ENCODE assay signal across 12 mouse cellular contexts in the genomic region with DNA sequence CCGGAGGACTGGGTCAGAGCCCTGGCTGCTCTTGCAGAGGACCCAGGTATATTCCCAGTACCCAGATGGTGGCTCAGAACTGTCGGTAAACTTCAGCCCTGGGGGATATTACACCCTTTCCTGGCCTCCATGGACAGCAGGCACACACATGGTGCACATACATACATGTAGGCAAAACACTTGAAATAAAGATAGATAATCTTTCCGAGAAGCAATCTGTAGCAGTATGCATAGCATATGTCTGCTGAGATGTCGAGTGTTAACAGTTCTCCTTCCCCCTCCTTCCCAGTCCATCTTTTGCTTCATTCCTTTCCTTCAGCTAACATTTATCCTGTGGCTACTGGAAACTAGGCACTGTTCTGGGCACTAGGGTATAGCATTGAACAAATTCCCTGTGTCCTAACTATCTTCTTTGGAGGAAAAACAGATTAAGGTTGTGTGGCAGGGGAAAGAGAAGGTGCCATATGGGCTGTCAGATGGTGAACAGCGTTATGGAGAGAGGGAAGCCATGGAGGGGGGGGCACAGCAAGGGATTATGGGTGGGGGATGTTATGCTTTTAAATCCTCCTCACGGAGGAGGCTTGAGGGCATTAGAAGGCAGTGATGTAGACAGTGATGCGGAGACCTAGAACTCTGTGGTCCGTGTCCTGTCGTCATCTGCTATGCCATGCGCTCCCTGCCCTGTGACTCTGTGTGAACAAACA. TPM values are rescaled to one million over a fixed set of nuclear protein-coding genes. Genes with fewer than 3 reads are reported as not detected.
DNase-seq lines count a peak whose midpoint lies in the region; ATAC-seq and TF ChIP-seq lines count a peak whose summit lies in the region.
"Had no signal": no experiment of that assay in that cellular context is flagged by ENCODE, and none has a peak within 500 bp of the region (broad histone marks: within the 10 kb centered on the region; RNA-seq: fewer than 3 reads in every experiment).

No protein-coding gene starts in this region.

- H3K27me3 ChIP-seq in embryonic facial prominence, embryonic 14.5 days (replicated peaks; ENCODE audit: control insufficient read depth, insufficient read depth, low read length) = no peaks in the 10 kb centered on the region
- H3K27me3 ChIP-seq in embryonic facial prominence, embryonic 10.5 days (replicated peaks; ENCODE audit: low read depth, poor library complexity, severe bottlenecking) = no peaks in the 10 kb centered on the region
- H3K27me3 ChIP-seq in forebrain, postnatal 0 days (ENCODE audit: insufficient read depth, low read length) = no peaks in the 10 kb centered on the region
- H3K27me3 ChIP-seq in midbrain, embryonic 14.5 days (ENCODE audit: control insufficient read depth, insufficient read depth, low read length) = no peaks in the 10 kb centered on the region
- no peaks in the 10 kb centered on the region for H3K27me3 ChIP-seq in liver, embryonic 11.5 days (replicated peaks; ENCODE audit: control insufficient read depth, insufficient read depth, low read length)

- no peak overlapping the region for H3K9ac ChIP-seq in embryonic facial prominence, embryonic 14.5 days (ENCODE audit: low read depth, low read length)
- no peak overlapping the region for H3K9ac ChIP-seq in forebrain, postnatal 0 days
- H3K9ac ChIP-seq in midbrain, embryonic 14.5 days (replicated peaks; ENCODE audit: low read length) = no peak overlapping the region
- H3K9ac ChIP-seq in liver, embryonic 11.5 days (ENCODE audit: low read depth, low read length) = no peak overlapping the region

- H3K27ac ChIP-seq in embryonic facial prominence, embryonic 14.5 days (replicated peaks; ENCODE audit: low read depth, low read length) = no peak overlapping the region
- H3K27ac ChIP-seq in embryonic facial prominence, embryonic 10.5 days (replicated peaks) = no peak overlapping the region
- peak overlapping the region; percentile 35 for H3K27ac ChIP-seq in forebrain, postnatal 0 days (ENCODE audit: low read depth, low read length)
- H3K27ac ChIP-seq in midbrain, embryonic 14.5 days (replicated peaks; ENCODE audit: low read depth, low read length) = peak overlapping the region; percentile 10
- H3K27ac ChIP-seq in liver, embryonic 11.5 days (ENCODE audit: low read depth, low read length) = no peak overlapping the region

- 66% methylated on average over 10 of the region's 10 CpGs for WGBS in embryonic facial prominence, embryonic 14.5 days
- 80% methylated on average over 10 of the region's 10 CpGs for WGBS in embryonic facial prominence, embryonic 10.5 days
- 61% methylated on average over 10 of the region's 10 CpGs for WGBS in forebrain, postnatal 0 days
- WGBS in midbrain, embryonic 14.5 days = 45% methylated on average over 10 of the region's 10 CpGs
- 83% methylated on average over 10 of the region's 10 CpGs for WGBS in liver, embryonic 11.5 days

- ATAC-seq in embryonic facial prominence, embryonic 14.5 days (ENCODE audit: low read depth) = peak; percentile 68
- ATAC-seq in cerebellum, adult (ENCODE audit: insufficient number of reproducible peaks, low FRiP score, low TSS enrichment) = peak; percentile 81
- peak; percentile 90 for ATAC-seq in forebrain, postnatal 0 days
- ATAC-seq in midbrain, embryonic 14.5 days (ENCODE audit: low FRiP score, low TSS enrichment) = peak; percentile 43; the same call in 1 of the 2 replicates
- no peak for ATAC-seq in liver, embryonic 11.5 days (replicated peaks; ENCODE audit: low FRiP score)

- H3K4me2 ChIP-seq in embryonic facial prominence, embryonic 14.5 days (ENCODE audit: low read depth, low read length) = no peak overlapping the region
- 0 out of 2 replicates have a peak overlapping the region, but pooled peaks have one; percentile 8 for H3K4me2 ChIP-seq in forebrain, postnatal 0 days (ENCODE audit: low read depth)
- no peak overlapping the region for H3K4me2 ChIP-seq in midbrain, embryonic 14.5 days (ENCODE audit: low read length)
- H3K4me2 ChIP-seq in liver, embryonic 11.5 days = no peak overlapping the region

- no peak overlapping the region for H3K4me3 ChIP-seq in embryonic facial prominence, embryonic 14.5 days (ENCODE audit: low read depth, low read length)
- H3K4me3 ChIP-seq in embryonic facial prominence, embryonic 10.5 days = no peak overlapping the region
- H3K4me3 ChIP-seq in forebrain, postnatal 0 days (ENCODE audit: low read depth, low read length) = no peak overlapping the region
- H3K4me3 ChIP-seq in midbrain, embryonic 14.5 days (replicated peaks; ENCODE audit: low read depth, low read length) = no peak overlapping the region
- no peak overlapping the region for H3K4me3 ChIP-seq in liver, embryonic 11.5 days (ENCODE audit: low read depth, low read length)

- DNase-seq in embryonic facial prominence, embryonic 14.5 days (ENCODE audit: low spot score) = no peak
- DNase-seq in embryonic facial prominence, embryonic 10.5 days (ENCODE audit: low spot score) = no peak
- DNase-seq in forebrain, postnatal 0 days = peak; percentile 83
- DNase-seq in midbrain, embryonic 14.5 days = peak; percentile 59
- DNase-seq in ovary, postnatal 14 days (ENCODE audit: low spot score) = no peak
- DNase-seq in thymus, postnatal 36 days = no peak
- DNase-seq in liver, embryonic 11.5 days (ENCODE audit: low spot score) = no peak
- DNase-seq: lung, adult 2 months had no signal

- H3K9me3 ChIP-seq in embryonic facial prominence, embryonic 14.5 days (ENCODE audit: control insufficient read depth, low read length) = no peaks in the 10 kb centered on the region
- no peaks in the 10 kb centered on the region for H3K9me3 ChIP-seq in embryonic facial prominence, embryonic 10.5 days
- H3K9me3 ChIP-seq in forebrain, postnatal 0 days (ENCODE audit: low read length) = no peaks in the 10 kb centered on the region
- H3K9me3 ChIP-seq in midbrain, embryonic 14.5 days (ENCODE audit: control insufficient read depth, low read length) = no peaks in the 10 kb centered on the region
- H3K9me3 ChIP-seq in liver, embryonic 11.5 days (ENCODE audit: control insufficient read depth, low read length) = no peaks in the 10 kb centered on the region

- no peaks in the 10 kb centered on the region for H3K4me1 ChIP-seq in embryonic facial prominence, embryonic 14.5 days (ENCODE audit: control insufficient read depth, insufficient read depth, low read length)
- peaks cover 5% of the 10 kb centered on the region; the same call in 1 of the 2 replicates for H3K4me1 ChIP-seq in embryonic facial prominence, embryonic 10.5 days
- H3K4me1 ChIP-seq in forebrain, postnatal 0 days (ENCODE audit: insufficient read depth) = no peaks in the 10 kb centered on the region
- peaks cover 9% of the 10 kb centered on the region for H3K4me1 ChIP-seq in midbrain, embryonic 14.5 days (ENCODE audit: control insufficient read depth, insufficient read depth, low read length)
- H3K4me1 ChIP-seq in liver, embryonic 11.5 days (replicated peaks; ENCODE audit: control insufficient read depth, insufficient read depth, low read length) = no peaks in the 10 kb centered on the region

- TF ChIP-seq CTCF in forebrain, postnatal 0 days (IDR thresholded peaks at IDR 0.05; ENCODE audit: low read depth) = no peak

- H3K36me3 ChIP-seq in embryonic facial prominence, embryonic 14.5 days (ENCODE audit: control insufficient read depth, insufficient read depth, low read length) = no peaks in the 10 kb centered on the region
- H3K36me3 ChIP-seq in embryonic facial prominence, embryonic 10.5 days (replicated peaks) = no peaks in the 10 kb centered on the region
- no peaks in the 10 kb centered on the region for H3K36me3 ChIP-seq in forebrain, postnatal 0 days (ENCODE audit: insufficient read depth)
- H3K36me3 ChIP-seq in midbrain, embryonic 14.5 days (ENCODE audit: control insufficient read depth, insufficient read depth, low read length) = no peaks in the 10 kb centered on the region
- H3K36me3 ChIP-seq in liver, embryonic 11.5 days (ENCODE audit: control insufficient read depth, insufficient read depth, low read length) = no peaks in the 10 kb centered on the region

RNA-seq across cellular contexts. Expression of gene Neurl1a, which starts 33.1 kb away (rescaled TPM):
- 7.1 and 8.2 TPM in 2 replicates for polyA plus RNA-seq in embryonic facial prominence, embryonic 14.5 days (2014; fragmentation: Nextera tagmentation; extraction: Ambion mirVana)
- polyA plus RNA-seq in embryonic facial prominence, embryonic 10.5 days (2016; fragmentation: Nextera tagmentation; extraction: Ambion mirVana) = 6.4 TPM in 2 replicates
- 51.5 and 52.1 TPM in 2 replicates for total RNA-seq in forebrain, postnatal 0 days (2014; rRNA removed)
- 11.6 and 15.7 TPM in 2 replicates for polyA plus RNA-seq in forebrain, postnatal 0 days (2015; fragmentation: Nextera tagmentation; extraction: Ambion mirVana)
- polyA plus RNA-seq in midbrain, embryonic 14.5 days (2014; fragmentation: Nextera tagmentation; extraction: Ambion mirVana) = 9.6 and 11.4 TPM in 2 replicates
- 4.5 and 4.6 TPM in 2 replicates for polyA plus RNA-seq in liver, embryonic 11.5 days (2014; fragmentation: Nextera tagmentation; extraction: Ambion mirVana)

RNA-seq across cellular contexts. Expression of gene Calhm3, which starts 54.2 kb away (rescaled TPM):
- not detected in 2 replicates for polyA plus RNA-seq in embryonic facial prominence, embryonic 14.5 days (2014; fragmentation: Nextera tagmentation; extraction: Ambion mirVana)
- polyA plus RNA-seq in embryonic facial prominence, embryonic 10.5 days (2016; fragmentation: Nextera tagmentation; extraction: Ambion mirVana) = not detected in 2 replicates
- not detected in 2 replicates for total RNA-seq in forebrain, postnatal 0 days (2014; rRNA removed)
- 0.19 TPM in 1 of 2 replicates, not detected in the other for polyA plus RNA-seq in forebrain, postnatal 0 days (2015; fragmentation: Nextera tagmentation; extraction: Ambion mirVana)
- not detected in 2 replicates for polyA plus RNA-seq in midbrain, embryonic 14.5 days (2014; fragmentation: Nextera tagmentation; extraction: Ambion mirVana)
- polyA plus RNA-seq in liver, embryonic 11.5 days (2014; fragmentation: Nextera tagmentation; extraction: Ambion mirVana) = not detected in 2 replicates
- total RNA-seq: heart, adult 8-10 months; layer of hippocampus, postnatal 25 days had no signal
- polyA plus RNA-seq: intestine, embryonic 14.5 days; lung, adult 2 months had no signal

Comparison
In these comparisons a context has a peak if more than half of its experiments do, and no peak if none do; other contexts are left out.
1. DNase-seq: peak in forebrain, postnatal 0 days (single experiment) and midbrain, embryonic 14.5 days (single experiment); none in embryonic facial prominence, embryonic 14.5 days (single experiment), embryonic facial prominence, embryonic 10.5 days (single experiment), ovary, postnatal 14 days (single experiment), thymus, postnatal 36 days (0 of 2) and liver, embryonic 11.5 days (single experiment).
2. H3K27ac ChIP-seq: peak in forebrain, postnatal 0 days (single experiment) and midbrain, embryonic 14.5 days (single experiment); none in embryonic facial prominence, embryonic 14.5 days (single experiment), embryonic facial prominence, embryonic 10.5 days (single experiment) and liver, embryonic 11.5 days (single experiment).